Mouse (Mus musculus) kidney, postnatal 4 days (tissue): ENCODE results near the gene Zfp579.
"Not testable (repeated sequence)": the region's sequence is repeated elsewhere in the genome, so short reads cannot be mapped to it uniquely, and the experiment has no call there.

Experiments used
- DNase-seq, 2 experiments: peaks; one replicate each; pipeline ENCODE4 v3.0.0; 2021; ENCODE audit warnings: mixed read lengths in 2 of 2

Zfp579 gene

DNA sequence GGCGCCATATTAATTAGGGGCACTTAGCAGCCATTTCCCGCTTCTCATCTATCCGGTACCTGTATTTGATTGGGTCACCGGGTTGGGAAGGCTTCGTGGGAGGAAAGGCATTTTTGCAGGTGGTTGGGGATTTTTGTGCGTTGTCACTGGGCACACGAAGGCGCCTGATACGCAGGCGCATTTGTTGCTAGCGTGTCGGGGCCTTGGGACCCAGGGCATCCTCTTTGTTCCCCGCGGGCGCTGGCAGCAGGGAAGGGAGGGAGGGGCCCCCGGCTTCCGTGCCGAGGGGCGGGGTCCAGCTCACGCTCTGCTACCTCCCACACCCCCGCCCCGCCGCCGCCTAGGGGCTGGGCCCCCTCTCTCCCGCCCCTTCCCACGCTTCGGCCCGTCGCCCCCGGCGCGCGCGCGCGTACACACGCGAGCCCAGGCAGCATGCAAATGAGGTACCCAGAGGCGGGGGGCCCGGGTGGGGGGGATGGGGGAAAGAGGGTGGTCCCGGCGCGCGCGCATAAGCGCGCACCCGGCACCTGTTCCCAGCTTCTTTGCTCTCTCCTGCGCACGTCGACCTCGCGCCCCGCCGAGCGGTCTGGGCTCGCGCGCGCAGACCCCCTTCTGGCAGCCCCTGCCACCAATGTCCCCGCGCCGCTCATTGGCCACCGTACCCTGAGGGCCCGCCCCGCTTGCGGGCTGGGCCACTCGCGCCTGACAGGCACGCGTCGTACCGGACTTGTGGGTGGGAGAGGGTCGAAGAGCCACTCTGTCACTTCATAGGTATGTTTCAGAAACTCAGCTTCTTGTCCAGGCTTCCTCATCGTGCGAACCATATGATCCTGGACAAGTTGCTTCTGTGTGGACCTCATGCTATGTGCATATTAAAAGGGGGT lies 19.4 kb upstream of the Zfp579 start, which contains the start of gene Gm44973:
TSS of gene Gm44973 (plus strand) at position 379 of the 884 bp plus-strand sequence.
- peak; percentile 97 to 99 for DNase-seq

DNA sequence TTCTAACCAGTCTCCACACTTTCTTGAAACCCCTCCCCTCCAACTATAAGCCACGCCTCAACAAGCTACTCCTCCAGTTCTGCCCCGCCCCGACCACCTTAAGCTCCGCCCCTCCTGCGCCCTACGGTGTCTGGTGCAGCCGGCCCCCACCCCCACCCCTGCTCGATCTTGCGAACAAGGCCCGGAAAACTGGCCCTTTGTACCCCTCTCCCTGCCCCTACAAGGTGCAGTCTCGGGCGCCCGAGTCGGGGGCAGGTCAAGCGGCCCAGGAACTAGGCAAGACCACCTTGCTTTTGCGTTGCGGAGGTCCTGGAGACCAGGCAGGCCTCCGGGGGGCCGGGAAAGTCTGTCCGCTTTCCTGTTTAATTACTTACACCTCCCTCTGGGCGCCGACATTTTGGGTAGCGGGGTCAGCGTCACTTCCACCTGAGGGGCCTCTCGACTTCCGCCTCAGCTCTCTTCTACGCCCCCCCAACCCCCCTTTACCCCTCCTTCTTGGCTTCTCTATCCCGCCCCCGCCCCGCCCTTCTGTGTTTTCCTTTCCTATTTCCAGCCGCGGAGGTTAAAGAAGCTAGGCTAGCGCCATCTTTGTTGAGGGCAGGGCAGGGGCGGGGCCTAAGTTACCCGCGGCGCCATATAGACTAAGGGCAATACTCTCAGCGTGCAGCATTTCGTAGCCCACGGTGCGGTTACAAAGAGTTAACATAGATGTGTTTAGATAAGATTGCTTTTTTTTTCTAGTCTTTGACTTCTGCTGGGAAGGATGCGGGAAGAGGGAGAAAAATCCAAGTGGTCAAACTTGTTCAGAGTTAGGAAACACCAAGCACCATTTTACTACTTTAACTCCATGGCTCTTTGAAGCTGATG lies 18.5 kb upstream of the Zfp579 start, which contains the start of the genes Zfp524 and Fiz1:
TSS of gene Zfp524 (plus strand) at position 165 of the 867 bp plus-strand sequence.
TSS of gene Fiz1 (minus strand) at position 447 of the 867 bp plus-strand sequence.
- peak; percentile 98 for DNase-seq

GRCm38 (mm10) chr7:5012681-5013513 lies 16.9 kb upstream of the Zfp579 start:
- DNase-seq = no peak

GRCm38 (mm10) chr7:5008229-5008628 lies 12.3 kb upstream of the Zfp579 start:
- no peak for DNase-seq

DNA sequence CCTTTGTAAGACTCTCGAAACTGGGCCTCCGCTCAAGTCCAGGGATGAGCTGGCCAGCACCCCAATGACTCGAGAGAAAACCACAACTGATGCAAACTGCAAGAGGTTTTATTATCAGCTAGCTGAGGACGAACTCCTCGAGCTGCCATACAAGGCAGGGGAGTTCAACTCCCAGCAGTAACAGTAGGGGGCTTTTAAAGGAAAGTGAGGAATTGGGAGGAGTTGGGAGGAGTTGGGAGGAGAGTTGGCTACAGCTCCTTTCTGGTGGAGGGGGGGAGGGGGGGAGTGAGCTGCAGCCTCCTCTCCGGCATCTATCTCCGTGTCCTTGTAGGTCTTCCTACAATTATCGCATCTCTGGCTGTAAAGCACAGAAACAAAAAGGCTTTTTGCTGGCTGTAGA lies 6.9 kb upstream of the Zfp579 start:
- not testable (repeated sequence) for DNase-seq

DNA sequence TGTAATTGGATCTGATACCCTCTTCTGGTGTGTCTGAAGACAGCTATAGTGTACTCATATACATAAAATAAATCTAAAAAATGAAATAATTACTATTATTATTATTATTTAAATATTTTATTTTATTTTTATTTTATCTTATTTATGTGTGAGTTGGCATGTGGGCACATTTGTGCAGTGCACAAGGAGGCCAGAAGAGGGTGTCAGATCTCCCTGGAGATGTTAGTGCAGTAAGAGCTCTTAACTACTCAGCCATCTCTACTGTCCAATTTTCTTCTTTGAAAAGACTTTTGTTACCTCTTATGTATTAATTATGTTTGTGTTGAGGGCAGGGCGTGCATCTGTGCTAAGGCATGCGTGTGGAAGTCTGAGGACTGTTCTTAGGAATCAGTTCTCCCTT lies 3.9 kb upstream of the Zfp579 start:
- DNase-seq = peak; percentile 44 to 50

GRCm38 (mm10) chr7:4996934-4997333 lies 976 bp upstream of the Zfp579 start:
- DNase-seq = no peak

GRCm38 (mm10) chr7:4995268-4996002 lies 523 bp downstream of the Zfp579 start:
- no peak for DNase-seq

GRCm38 (mm10) chr7:4993999-4994788 lies 1.8 kb downstream of the Zfp579 start:
- peak in 1 of 2 experiments; percentile 18 for DNase-seq

GRCm38 (mm10) chr7:4993347-4993998 lies 2.5 kb downstream of the Zfp579 start:
- no peak for DNase-seq

GRCm38 (mm10) chr7:4988250-4988649 lies 7.7 kb downstream of the Zfp579 start:
- DNase-seq = no peak

- DNase-seq = no peak
These were observed 19.1 kb downstream of the Zfp579 start for GRCm38 (mm10) chr7:4976832-4977231.

GRCm38 (mm10) chr7:4975455-4975854 lies 20.5 kb downstream of the Zfp579 start:
- no peak for DNase-seq

DNA sequence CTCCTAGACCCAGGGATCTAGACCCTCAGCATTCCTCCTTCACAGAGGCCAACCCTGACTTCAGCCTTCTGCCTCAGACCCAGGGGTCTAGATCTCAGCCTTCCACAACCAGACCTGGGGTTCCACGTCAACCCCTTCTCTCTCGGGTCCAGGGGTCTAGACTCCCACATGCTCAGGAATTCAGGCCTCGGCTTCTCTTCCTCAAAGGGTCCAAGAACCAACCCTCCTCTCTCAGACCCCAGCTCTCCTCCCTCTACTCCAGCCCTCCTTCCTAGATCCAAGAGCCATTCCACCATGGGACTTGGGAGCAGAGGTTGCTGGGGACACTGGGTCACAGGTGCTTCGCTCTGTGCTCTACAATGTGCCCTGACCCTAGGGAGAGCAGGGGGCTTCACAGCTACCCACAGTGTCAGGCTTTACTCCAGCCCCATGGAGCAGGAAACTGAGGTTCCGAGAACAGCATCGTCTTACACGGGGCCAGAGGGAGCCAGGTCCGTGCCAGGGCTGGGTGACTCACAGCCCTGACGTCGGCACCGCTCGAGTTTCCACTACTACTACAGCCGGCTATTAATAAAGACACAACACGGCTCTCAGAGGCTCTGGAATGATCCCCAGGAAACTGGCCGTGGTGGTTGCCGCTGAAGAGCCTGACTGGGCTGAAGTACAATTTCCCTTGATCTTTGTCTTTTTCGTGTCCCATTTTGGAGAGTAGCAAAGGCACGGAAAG lies 23.5 kb downstream of the Zfp579 start:
- peak in 1 of 2 experiments; percentile 31 for DNase-seq

- DNase-seq = peak in 1 of 2 experiments; percentile 21
These were observed 24.2 kb downstream of the Zfp579 start for GRCm38 (mm10) chr7:4971710-4972109.

DNA sequence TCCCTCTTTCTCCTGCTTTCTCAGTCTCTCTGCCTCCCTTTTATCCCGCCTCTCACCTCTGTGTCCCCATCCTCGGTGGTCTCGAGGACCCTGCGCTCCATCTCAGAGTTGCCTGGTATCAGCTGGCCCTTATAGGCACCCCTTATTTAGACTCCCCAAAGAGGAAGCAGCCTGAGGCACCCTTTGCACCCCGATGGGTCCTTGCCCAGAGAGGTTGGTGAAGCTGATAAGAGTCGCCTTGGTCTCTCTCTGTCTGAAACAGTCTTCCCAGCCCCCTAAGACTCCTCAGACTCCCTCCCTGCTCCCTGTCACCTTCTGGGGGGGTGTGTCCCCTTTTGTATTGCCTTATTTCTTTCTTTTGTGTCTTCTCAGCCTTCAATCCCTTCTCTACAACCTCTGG lies 24.9 kb downstream of the Zfp579 start, which contains the start of gene Sbk3:
TSS of gene Sbk3 (minus strand) at position 101 of the 400 bp plus-strand sequence.
- DNase-seq = no peak

- no peak for DNase-seq
These were observed 31.0 kb downstream of the Zfp579 start for GRCm38 (mm10) chr7:4964988-4965387.

- peak; percentile 90 to 91 for DNase-seq
These were observed 31.7 kb downstream of the Zfp579 start, which contains the start of gene Sbk2 for GRCm38 (mm10) chr7:4964272-4964671. Gene Sbk2 (minus strand): TSS chr7:4964406.

- no peak for DNase-seq
These were observed 32.4 kb downstream of the Zfp579 start for GRCm38 (mm10) chr7:4963527-4963926.
